Mouse (Mus musculus): ENCODE results near the gene Hyal2.
"Not testable (repeated sequence)": the region's sequence is repeated elsewhere in the genome, so short reads cannot be mapped to it uniquely, and the experiment has no call there.

Hyal2 gene

DNA sequence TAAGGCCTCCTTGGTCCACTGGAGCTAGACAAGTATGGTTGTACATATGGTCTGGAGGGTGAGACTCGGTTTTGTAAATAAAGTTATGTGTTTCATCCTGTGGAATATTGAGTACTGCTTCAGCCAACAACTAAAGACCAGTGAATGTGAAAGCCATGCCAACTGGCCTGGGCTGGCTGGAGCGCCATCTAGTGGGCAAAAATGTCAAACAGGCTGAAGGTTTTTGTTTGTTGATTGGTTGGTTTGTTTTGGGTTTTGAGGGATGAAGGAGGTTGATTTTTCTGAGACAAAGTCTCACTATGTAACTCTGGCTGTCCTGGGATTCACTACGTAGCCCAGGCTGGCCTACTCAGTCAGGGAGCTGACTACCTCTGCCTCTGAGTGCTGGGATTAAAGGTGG, 22.1 kb upstream of the Hyal2 start:
- peak; percentile 89 for DNase-seq (ENCODE audit: low spot score)

DNA sequence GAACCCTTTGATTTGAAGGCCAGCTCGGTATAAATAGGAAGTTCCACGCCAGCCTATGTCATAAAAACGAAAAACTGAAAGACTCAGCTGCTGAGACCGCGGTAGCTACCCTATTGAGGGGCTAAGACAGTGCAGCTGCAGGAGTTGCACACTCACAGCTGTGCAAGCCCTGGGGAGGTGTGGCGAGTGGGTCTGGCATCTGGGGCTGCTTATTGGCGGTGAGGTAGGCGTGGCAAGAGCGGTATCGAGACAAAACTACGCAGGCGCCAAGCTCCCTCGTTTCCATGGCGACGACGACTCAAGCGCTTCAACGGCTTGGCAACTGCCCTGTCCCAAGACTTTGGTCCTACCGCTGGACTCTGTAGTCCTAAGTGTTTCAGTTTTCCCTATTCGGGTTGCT, 20.7 kb upstream of the Hyal2 start, which contains the start of gene Zmynd10:
Zmynd10 (plus strand) TSS at position 273 of the 400 bp plus-strand sequence.
- DNase-seq (ENCODE audit: low spot score), result peak; percentile 92

DNA sequence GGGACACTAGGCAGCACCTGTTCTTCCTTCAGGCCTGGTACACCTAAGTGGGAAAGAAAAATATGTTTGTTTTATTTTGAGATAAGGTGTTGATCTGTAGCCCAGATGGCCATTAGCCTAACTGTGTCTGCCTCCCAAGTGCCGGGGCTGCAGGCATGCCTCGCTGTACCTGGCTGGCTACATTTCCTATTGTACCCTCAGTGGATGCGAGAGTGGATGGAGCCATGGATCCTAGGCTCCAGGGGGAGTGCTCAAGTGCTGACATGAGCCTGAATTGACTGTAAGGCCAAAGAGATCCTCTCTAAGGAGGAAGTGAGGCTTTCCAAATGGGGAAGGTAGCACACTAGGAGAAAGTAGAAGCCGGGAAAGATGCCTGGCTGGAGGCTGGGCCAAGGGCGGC, 19.8 kb upstream of the Hyal2 start:
- DNase-seq (ENCODE audit: low spot score), result no peak

DNA sequence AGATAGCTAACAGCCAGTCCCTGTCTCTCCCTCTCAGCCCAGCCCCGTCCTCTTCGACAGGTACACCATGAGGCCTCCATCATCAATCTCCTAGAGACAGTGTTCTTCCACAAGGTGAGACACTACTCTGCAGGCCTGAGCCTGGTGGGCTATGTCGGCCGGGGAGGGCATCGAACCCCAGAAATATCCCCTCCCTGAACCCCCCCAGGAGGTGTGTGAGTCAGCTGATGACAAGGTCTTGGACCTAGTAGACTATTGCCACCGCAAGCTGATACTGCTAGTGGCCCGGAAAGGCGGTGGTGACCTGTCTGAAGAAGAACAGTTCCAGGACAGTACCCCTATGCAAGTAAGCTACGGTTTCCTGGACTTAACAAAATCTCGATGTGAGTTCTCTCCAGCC, 18.9 kb upstream of the Hyal2 start:
- no peak for DNase-seq (ENCODE audit: low spot score)

DNA sequence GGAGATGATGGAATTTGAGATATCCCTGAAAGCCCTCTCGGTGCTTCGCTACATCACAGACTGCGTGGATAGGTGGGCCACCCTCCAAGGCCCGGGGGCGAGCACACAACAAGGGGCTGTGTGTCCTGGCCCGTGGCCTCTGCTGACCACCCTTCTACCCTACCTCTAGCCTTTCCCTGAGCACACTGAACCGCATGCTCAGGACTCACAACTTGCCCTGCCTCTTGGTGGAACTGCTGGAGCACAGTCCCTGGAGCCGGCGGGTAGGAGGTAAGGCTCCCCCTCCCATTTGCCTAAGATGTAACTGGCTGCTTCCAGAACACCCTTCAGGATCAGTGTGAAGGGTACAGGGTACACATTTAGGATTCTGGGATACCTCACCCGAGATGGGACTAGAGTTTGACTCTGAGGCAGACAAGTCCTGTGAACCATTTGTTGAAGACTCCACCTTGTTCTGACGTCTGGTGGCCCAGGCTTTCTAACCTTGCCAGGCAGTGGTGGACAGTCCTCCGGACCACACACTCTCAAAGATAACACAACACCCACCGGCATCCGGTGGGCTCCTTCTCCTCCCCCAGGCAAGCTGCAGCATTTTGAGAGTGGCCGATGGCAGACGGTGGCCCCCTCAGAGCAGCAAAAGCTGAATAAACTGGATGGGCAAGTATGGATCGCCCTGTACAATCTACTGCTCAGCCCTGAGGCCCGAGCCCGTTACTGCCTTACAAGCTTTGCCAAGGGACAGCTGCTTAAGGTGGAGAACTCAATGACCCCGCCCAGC, 18.3 kb upstream of the Hyal2 start:
- DNase-seq (ENCODE audit: low spot score), result no peak

DNA sequence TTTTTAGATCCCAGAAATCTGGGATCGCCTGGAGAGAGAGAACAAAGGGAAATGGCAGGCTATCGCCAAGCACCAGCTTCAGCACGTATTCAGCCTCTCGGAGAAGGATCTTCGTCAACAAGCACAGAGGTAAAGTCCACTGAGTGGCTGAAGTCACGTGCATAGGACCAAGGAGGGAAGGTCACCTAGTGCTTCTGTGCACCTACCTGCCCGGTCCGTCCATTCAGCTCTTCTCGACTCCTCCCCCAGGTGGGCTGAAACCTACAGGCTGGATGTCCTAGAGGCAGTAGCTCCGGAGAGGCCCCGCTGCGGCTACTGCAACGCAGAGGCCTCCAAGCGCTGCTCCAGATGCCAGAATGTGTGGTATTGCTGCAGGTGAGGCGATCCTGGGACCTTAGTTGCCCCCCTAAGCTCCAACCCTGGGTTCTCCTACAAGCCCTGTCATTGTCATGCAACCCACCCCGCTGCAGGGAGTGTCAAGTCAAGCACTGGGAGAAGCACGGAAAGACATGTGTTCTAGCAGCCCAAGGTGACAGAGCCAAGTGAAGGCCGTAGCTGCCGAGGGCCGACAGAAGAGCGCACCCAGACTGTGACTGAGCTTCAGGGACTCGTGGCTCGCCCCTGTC, 17.1 kb upstream of the Hyal2 start:
- no peak for DNase-seq (ENCODE audit: low spot score)

DNA sequence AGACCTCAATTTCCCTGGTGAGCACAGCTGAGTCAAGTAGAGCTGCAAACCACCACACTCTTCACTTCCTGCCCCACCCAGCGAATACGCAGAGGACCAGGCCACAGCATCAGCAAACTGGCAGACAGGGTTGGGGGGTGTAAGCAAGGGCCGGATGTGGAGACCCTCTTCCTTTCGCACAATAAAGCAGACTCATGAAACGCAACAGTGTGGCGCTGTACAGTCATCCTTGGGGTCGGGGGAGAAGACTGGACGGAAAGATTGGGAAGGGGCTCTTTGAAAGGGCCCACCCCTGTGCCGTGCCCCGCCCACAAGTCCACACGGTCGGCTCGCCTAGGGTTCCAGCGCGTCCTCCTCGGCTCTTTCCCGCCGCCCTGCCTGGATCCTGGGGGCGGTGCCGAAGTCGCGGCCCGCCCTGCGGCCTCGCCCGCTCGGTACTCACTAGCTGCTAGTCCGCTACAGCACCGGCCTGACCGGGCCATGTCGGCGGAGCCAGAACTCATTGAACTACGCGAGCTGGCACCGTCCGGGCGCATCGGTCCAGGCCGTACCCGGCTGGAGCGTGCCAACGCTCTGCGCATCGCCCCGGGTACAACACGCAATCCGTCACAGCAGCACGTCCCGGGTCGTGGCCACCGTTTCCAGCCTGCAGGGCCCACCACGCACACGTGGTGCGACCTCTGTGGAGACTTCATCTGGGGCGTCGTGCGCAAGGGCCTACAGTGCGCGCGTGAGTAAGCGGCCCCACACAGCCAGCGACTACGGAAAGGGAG, 16.4 kb upstream of the Hyal2 start, which contains the start of gene Rassf1:
Rassf1 (plus strand) TSS at position 439 of the 773 bp plus-strand sequence.
- peak; percentile 80 for DNase-seq (ENCODE audit: low spot score)

DNA sequence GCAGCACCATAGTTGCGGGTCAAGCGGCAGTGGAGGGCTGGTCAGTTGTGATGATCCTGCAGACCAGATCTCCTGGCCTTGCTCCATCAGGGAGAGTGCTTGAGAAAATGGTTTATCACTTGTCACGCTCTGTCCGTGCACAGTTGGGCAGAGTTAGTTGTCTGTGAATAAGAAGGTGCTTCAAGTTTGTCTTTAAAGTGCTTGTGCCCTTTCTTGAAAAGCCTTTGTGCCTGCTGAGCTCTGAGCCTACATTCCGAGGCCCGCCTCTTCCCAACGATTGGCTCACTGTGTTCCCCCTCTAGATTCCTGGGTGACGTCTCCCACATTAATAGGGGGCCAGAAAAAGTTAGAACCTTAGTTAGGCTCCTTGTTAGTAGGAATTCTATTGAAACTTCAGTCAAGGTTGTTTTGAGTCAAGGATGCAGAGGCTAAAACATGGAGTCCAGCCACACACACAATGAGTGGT, 15.8 kb upstream of the Hyal2 start:
- DNase-seq (ENCODE audit: low spot score), result no peak

DNA sequence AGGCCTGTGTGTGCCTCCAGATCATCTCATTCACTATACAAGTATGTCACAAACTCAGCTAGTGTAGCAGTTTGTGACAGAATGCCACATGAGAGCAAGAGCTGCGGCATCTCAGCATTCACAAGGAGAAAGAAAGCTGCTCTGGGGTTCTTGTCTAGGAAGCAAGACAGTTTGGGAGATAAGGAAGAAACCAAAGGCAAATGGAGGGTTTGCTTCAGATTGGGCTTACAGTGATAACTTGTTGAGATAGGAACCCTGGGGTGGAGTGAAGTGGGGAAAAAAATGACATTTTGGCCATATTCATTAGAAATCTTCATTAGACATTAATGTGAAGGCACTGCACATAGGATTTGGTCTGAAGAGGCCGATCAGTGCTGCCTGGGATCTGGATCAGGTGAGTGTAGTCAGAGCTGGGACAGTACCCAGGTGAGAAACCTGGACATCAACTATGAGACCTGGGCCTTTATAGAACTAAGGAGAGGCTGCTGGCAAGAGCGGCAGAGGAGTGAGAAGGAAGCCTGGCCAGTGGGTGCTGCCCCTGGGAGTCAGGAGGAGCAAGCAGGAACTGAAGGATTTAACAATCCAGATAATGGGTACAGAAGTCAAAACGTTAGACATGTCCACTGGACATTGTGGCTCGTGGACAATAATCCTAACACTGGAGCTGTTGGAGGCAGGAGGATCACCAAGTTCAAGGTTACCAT, 14.9 kb upstream of the Hyal2 start:
- DNase-seq (ENCODE audit: low spot score), result no peak

DNA sequence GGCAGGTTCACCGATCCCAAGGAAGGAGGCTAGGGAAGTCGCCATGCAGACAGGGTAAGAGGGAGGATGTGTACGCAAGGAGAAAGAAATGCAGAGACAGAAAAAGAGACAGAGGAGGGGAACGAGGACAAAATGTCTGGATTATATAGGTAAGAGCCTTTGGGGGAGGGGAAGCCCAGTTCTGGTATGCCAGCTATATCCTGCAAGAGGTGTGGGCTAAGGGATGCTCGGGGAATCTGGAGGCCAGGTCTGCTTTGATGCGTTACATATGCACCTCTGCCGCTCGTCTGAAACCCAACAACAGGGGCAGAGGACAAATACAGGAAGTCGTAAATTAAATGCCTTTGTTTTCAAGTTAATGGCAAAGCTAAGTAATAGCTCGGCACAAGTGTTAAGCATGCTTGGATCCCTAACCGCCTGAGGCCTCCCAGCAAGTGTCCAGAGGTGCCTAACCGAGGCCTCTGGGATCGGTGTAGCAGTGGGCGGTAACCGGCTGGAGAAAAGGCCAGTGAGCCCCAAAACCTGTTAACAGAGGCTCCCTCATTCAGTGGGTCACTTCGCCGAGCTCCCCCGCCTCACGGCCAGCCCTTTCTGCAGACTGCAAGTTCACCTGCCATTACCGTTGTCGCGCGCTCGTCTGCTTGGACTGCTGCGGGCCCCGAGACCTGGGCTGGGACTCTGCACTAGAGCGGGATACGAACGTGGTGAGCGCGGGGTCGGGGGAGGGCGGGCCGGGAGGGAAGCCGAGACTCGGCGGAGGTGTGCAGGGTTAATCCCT, 14.0 kb upstream of the Hyal2 start:
- no peak for DNase-seq (ENCODE audit: low spot score)

DNA sequence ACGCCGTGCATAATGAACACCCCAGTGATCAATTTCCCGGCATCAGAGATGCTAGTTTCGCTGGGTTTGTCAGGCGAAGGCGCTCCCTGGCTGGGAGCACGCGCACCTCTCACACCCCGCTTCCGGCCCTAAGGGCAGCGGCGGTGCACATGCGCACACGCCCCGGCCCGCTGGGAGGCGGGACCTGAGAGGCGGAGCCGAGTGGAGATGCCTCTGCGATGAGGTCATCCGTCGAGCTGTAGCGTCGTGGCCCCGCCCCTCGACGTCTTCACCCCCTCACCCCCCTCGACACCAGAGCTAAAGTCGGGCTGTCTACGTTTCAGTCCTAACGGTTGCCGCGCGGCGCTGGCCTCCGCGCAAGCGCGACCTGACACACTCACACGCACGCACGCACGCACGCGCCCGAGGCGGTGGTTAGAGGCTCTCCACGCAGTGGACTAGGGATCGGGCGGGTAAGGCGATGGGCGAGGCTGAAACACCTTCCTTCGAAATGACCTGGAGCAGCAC, 13.4 kb upstream of the Hyal2 start:
- peak; percentile 96 for DNase-seq (ENCODE audit: low spot score)

DNA sequence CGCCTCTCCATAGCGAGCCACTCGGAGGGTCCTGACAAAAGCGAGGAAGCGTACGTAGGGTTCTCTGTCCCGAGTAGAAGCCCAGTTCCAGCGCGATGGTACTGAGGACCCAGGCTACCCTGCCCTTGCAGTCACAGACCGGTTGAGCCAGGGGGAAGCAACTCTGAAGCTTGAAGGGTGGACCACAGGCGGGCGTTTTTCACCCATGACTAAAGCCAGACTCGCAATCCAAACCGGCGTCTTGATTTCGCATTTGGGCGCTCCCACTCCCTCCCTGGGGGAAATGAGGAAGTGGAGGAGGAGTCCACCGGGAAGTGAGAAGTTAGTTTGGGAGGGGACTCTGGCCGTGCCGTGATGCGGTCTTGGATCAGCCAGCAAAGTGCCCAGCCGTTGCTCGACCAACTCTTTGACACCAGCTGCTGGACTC, 12.7 kb upstream of the Hyal2 start:
- DNase-seq (ENCODE audit: low spot score), result no peak

DNA sequence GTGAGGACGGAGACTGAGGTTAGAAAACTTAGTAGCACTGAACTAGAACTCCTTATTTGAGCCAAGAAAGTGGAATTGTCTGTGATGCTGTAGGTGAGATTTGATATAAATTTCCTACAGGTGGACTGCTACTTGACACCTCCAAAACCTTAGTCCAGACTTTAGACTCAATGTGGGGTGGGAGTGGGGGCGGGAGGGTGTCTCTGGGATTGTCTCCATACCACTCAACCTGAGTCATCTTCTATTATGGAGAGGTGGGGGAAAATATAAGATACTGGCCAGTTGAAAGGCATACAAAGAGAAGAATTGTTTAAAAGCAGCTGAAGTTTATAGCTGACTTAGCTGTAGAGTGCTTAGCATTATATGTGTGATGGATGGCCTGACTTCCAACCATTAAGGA, 12.0 kb upstream of the Hyal2 start:
- DNase-seq (ENCODE audit: low spot score), result no peak

DNA sequence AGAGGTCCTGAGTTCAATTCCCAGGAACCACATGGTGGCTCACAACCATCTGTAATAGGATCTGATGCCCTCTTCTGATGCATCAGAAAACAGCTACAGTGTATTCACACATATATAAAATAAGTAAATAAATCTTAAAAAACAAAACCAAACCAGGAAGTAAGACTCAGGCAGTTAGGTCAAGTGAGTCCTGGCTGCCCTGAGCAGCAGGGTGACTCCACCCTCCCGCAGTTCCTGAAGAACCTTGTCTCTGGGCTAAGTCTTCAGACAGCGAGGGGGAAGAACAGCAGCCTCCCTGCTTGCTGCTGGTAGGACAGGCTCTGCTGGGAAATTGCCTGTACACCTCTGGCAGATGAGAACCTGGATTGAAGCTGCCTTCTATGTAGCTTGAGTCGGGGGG, 11.4 kb upstream of the Hyal2 start:
- DNase-seq (ENCODE audit: low spot score), result no peak

DNA sequence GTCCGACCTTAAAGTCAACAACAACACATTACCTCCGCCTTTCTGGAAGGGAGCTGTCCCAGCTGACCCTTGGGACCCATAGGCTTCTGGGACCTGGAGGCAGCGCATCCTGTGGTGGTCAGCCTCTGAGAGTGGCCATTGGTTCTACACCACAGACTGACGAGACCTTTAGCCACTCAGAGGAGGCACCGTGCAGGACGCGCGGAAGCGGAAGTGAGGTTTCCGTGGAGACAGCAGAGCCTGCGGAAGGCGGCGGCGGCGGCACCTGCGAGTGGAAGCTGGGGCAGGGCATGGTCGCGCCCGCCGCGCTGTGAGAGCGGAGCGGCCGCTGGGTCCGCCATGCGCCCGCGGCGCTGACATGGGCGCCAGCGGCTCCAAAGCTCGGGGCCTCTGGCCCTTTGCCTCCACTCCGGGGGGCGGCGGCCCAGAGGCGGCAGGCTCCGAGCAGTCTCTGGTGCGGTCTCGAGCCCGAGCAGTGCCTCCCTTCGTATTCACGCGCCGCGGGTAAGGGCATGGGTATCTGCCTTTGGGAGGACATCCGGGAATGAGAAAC, 4.6 kb upstream of the Hyal2 start, which contains the start of gene Tusc2:
Tusc2 (plus strand) TSS at position 227 of the 553 bp plus-strand sequence.
- DNase-seq (ENCODE audit: low spot score), result peak; percentile 91

DNA sequence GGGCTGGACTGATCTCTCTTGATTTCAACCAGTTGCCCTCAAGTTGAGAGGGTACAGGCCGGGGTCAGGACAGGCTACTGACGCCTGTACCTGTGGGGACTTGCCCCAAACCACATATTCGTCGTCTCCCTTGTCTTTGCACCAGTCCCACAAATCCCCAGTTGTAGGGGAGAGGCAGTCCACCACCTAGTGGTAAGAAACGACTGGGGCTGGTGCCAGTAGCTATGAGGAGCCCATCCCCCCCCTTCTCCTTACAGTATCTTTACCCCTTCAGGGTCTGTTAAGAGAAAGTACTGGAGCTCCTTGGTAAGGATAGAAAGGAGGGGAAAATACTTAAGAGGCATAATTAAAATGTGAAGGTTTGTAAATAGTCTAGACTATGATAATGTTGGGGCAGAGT, 2.2 kb upstream of the Hyal2 start:
- not testable (repeated sequence) for DNase-seq (ENCODE audit: low spot score)

DNA sequence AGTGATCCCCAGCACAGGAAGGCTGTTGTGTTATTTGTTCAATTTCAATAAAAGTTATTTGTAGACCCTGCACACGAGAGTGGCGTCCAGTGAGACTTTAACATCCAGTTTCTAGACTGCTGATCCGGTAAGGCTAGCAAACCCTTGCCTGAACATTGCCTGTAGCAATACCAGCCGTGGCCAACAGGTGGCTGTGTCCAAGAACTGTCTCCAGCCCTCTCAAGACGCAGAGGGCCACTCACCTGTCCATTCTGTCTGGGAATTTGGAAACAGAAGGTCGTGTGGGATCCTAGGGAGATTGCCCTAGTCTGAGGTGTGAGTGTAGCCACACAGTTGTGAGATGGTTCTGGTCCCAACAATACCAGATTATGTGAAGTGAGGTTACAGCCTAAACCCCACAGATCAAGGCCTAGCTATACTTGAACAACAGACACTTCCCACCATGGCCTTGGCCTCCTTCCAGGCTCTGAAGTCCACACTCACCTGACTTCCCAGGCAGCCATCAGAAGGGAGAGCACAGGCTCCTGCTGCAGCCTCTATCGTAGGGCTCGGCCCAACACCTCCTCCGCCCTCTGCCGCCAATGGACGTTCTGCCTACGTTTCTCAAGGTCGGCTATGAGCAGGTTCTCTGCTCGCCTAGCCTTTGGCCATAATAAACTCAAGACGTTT, 1.6 kb upstream of the Hyal2 start:
- DNase-seq (ENCODE audit: low spot score), result peak; percentile 91

DNA sequence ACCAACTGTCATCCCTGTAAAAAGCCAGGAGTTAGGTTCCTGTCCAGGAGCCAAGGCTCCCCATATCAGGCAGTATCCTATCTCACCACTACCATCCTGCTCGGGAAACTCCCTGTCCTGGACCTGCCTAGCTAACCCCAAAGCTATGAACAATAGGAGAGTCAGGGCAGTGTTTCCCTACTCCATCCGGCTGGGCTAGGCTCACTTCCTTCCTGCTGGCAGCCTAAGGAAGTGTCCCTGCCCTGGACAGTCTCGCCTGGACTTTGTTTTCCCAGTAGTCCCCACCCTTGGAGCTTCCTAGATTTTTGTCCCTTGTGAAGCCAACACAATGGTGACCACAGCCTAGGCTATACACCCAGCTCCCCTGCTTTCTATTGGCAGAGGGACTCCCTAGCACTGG, 890 bp upstream of the Hyal2 start:
- DNase-seq (ENCODE audit: low spot score), result no peak

DNA sequence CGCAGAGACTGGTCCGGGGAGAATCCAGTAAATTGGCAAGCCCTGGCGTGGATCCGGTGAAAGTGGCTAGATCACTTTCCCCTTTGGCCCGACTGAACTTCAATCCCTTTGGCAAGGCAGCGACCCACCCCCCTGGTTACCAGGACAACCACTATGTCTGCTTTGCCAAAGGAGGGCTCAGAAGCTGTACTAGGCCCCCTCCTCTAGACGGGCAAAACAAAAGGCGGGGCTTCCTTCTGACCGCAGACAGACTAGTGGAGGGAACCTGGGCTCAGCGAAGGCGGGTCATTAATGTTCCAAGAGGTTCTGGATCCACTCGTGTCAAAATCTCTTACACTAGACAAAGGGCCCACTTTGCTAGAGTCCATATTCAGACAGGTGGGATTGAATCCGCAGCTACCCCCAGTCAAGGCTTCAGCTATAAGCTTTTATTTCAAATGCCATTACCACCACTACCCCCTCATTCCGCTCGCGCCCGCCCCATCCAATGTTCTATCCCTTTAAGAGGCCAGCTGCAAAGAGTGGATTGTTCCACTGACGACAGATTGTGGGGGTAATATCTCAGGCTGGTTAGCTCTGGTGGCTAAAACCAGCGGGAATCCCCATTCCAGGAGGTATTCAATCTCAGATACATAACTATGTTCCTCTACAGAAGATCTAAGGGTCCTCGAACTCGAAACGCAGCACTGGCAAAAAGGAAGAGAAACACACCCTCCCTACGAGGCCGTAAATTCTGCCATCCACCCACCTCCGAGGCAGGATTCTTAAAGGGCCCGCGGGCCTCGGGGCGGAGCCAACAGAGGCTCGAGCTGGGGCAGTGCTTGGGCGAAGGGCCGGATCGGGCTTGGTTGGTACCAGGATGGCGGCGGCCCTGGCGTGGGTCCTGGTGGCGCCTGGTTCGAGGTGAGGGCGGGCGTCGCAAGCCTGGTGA, 851 bp downstream of the Hyal2 start:
- DNase-seq (ENCODE audit: low spot score), result peak; percentile 87
